Mouse (Mus musculus): ENCODE results near the gene Ttc7b.

DNA sequence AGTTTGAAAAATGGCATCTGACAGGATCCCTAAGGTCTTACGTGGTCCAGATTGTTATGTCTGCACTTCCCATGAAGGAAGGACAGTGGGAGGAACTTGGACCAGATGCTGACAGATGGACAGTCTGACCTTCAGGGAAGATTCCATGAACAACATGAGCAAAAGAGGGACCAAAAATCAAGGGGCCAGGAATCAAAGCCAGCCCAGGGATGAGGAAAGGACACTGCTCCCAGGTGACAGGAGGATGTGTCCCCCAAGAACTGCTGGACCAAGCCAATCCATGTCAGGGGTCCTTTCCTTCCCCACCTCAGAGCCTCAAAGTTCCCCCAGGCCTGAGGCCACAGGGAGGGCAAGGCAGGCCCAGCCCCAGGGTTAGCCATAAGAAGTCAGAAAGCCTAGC is 6.0 kb downstream of the Ttc7b start:
- TF ChIP-seq CTCF (IDR thresholded peaks at IDR 0.05; ENCODE audit: low read depth, low read length) (no peak), POLR2A (IDR thresholded peaks at IDR 0.05; ENCODE audit: extremely low read depth, insufficient read depth, low read length) (no peak)
